Mouse (Mus musculus): ENCODE results near the gene Ear14. TPM values are rescaled to one million over a fixed set of nuclear protein-coding genes. Genes with fewer than 3 reads are reported as not detected.

Gene Ear14
- not detected for polyA plus RNA-seq (2014; fragmentation: Illumina TruSeq; extraction: RNeasy Lipid Tissue Mini Kit (QIAGEN cat#74804); ENCODE audit: low read depth, low replicate concordance)

GRCm38 (mm10) chr14:51203115-51203514, at the start of gene Ear14:
Gene Ear14 (plus strand): TSS chr14:51203391.

GRCm38 (mm10) chr14:51161976-51162375, 41.2 kb upstream of the Ear14 start, which contains the start of gene Rnase2b:
Gene Rnase2b (plus strand): TSS chr14:51162260.

GRCm38 (mm10) chr14:51199098-51200023, 3.8 kb upstream of the Ear14 start, which contains the start of gene Ang2:
Gene Ang2 (minus strand): TSS chr14:51199148.

Other genes with a start within 250 kb of the Ear14 start
- 10.6 TPM for gene Pnp2, start 247.4 kb upstream of the Ear14 start, polyA plus RNA-seq (2014; fragmentation: Illumina TruSeq; extraction: RNeasy Lipid Tissue Mini Kit (QIAGEN cat#74804); ENCODE audit: low read depth, low replicate concordance)
- gene Rnase10, start 195.6 kb upstream of the Ear14 start, polyA plus RNA-seq (2014; fragmentation: Illumina TruSeq; extraction: RNeasy Lipid Tissue Mini Kit (QIAGEN cat#74804); ENCODE audit: low read depth, low replicate concordance): 0.38 TPM
- 0.38 TPM for gene Rnase9, start 161.5 kb upstream of the Ear14 start, polyA plus RNA-seq (2014; fragmentation: Illumina TruSeq; extraction: RNeasy Lipid Tissue Mini Kit (QIAGEN cat#74804); ENCODE audit: low read depth, low replicate concordance)
- gene Rnase11, start 153.2 kb upstream of the Ear14 start, polyA plus RNA-seq (2014; fragmentation: Illumina TruSeq; extraction: RNeasy Lipid Tissue Mini Kit (QIAGEN cat#74804); ENCODE audit: low read depth, low replicate concordance): not detected
- gene Rnase12, start 145.7 kb upstream of the Ear14 start, polyA plus RNA-seq (2014; fragmentation: Illumina TruSeq; extraction: RNeasy Lipid Tissue Mini Kit (QIAGEN cat#74804); ENCODE audit: low read depth, low replicate concordance): 1.1 TPM
- gene Olfr750, start 129.0 kb upstream of the Ear14 start, polyA plus RNA-seq (2014; fragmentation: Illumina TruSeq; extraction: RNeasy Lipid Tissue Mini Kit (QIAGEN cat#74804); ENCODE audit: low read depth, low replicate concordance): not detected
- gene Rnase4, start 112.3 kb upstream of the Ear14 start, polyA plus RNA-seq (2014; fragmentation: Illumina TruSeq; extraction: RNeasy Lipid Tissue Mini Kit (QIAGEN cat#74804); ENCODE audit: low read depth, low replicate concordance): 381 TPM
- gene Ang, start 112.2 kb upstream of the Ear14 start, polyA plus RNA-seq (2014; fragmentation: Illumina TruSeq; extraction: RNeasy Lipid Tissue Mini Kit (QIAGEN cat#74804); ENCODE audit: low read depth, low replicate concordance): 14.5 TPM
- gene Eddm3b, start 89.0 kb upstream of the Ear14 start, polyA plus RNA-seq (2014; fragmentation: Illumina TruSeq; extraction: RNeasy Lipid Tissue Mini Kit (QIAGEN cat#74804); ENCODE audit: low read depth, low replicate concordance): not detected
- gene Rnase6, start 79.5 kb upstream of the Ear14 start, polyA plus RNA-seq (2014; fragmentation: Illumina TruSeq; extraction: RNeasy Lipid Tissue Mini Kit (QIAGEN cat#74804); ENCODE audit: low read depth, low replicate concordance): 10.4 TPM
- 11.5 TPM for gene Rnase1, start 56.6 kb upstream of the Ear14 start, polyA plus RNA-seq (2014; fragmentation: Illumina TruSeq; extraction: RNeasy Lipid Tissue Mini Kit (QIAGEN cat#74804); ENCODE audit: low read depth, low replicate concordance)
- 2.9 TPM for gene Rnase2b, start 41.1 kb upstream of the Ear14 start, polyA plus RNA-seq (2014; fragmentation: Illumina TruSeq; extraction: RNeasy Lipid Tissue Mini Kit (QIAGEN cat#74804); ENCODE audit: low read depth, low replicate concordance)
- not detected for gene Ang2, start 4.2 kb upstream of the Ear14 start, polyA plus RNA-seq (2014; fragmentation: Illumina TruSeq; extraction: RNeasy Lipid Tissue Mini Kit (QIAGEN cat#74804); ENCODE audit: low read depth, low replicate concordance)
- gene Rnase2a, start 52.7 kb downstream of the Ear14 start, polyA plus RNA-seq (2014; fragmentation: Illumina TruSeq; extraction: RNeasy Lipid Tissue Mini Kit (QIAGEN cat#74804); ENCODE audit: low read depth, low replicate concordance): not detected
- gene Gm7247, start 158.4 kb downstream of the Ear14 start, polyA plus RNA-seq (2014; fragmentation: Illumina TruSeq; extraction: RNeasy Lipid Tissue Mini Kit (QIAGEN cat#74804); ENCODE audit: low read depth, low replicate concordance): not detected
- not detected for gene Vmn2r88, start 207.4 kb downstream of the Ear14 start, polyA plus RNA-seq (2014; fragmentation: Illumina TruSeq; extraction: RNeasy Lipid Tissue Mini Kit (QIAGEN cat#74804); ENCODE audit: low read depth, low replicate concordance)
- not detected for gene Vmn2r89, start 248.5 kb downstream of the Ear14 start, polyA plus RNA-seq (2014; fragmentation: Illumina TruSeq; extraction: RNeasy Lipid Tissue Mini Kit (QIAGEN cat#74804); ENCODE audit: low read depth, low replicate concordance)